Mouse (Mus musculus) lung, postnatal 0 days (tissue): ENCODE results near the gene Actbl2. TPM values are rescaled to one million over a fixed set of nuclear protein-coding genes. Genes with fewer than 3 reads are reported as not detected.

Experiments used
- ATAC-seq: fragments of 200-750 bp; cut with Nextera tagmentation; 2 replicates; pipeline ENCODE4 v1.8.0; 2017; ENCODE audit warnings: moderate library complexity
- DNase-seq: peaks from one replicate; pipeline ENCODE4 v3.0.0-alpha.2; 2016; ENCODE audit warnings: low spot score
- H3K27ac ChIP-seq: fragments of 300-500 bp; sonication (generic); 2 replicates; pipeline ENCODE4 v1.5.1; 2014; ENCODE audit warnings: antibody characterized with exemption, mild to moderate bottlenecking, low read length, mixed read lengths
- H3K27me3 ChIP-seq: fragments of 300-500 bp; sonication (generic); replicated peaks from 2 replicates; pipeline ENCODE4 v1.6.1; 2014; ENCODE audit warnings: low read length, mixed read lengths; ENCODE audit not compliant: insufficient read depth
- H3K36me3 ChIP-seq: fragments of 300-500 bp; sonication (generic); 2 replicates; pipeline ENCODE4 v1.6.1; 2014; ENCODE audit warnings: low read length, mixed read lengths; ENCODE audit not compliant: insufficient read depth
- H3K4me1 ChIP-seq: fragments of 300-500 bp; sonication (generic); 2 replicates; pipeline ENCODE4 v1.6.1; 2014; ENCODE audit warnings: antibody characterized with exemption, low read depth, low read length, mixed read lengths; ENCODE audit not compliant: insufficient read depth
- H3K4me2 ChIP-seq: fragments of 300-500 bp; sonication (generic); replicated peaks from 2 replicates; pipeline ENCODE4 v1.6.1; 2014; ENCODE audit warnings: low read depth, mild to moderate bottlenecking, low read length, moderate library complexity, mixed read lengths
- H3K4me3 ChIP-seq: fragments of 300-500 bp; sonication (generic); 2 replicates; pipeline ENCODE4 v1.5.1; 2014; ENCODE audit warnings: low read depth, low read length
- H3K9ac ChIP-seq: fragments of 300-500 bp; sonication (generic); replicated peaks from 2 replicates; pipeline ENCODE4 v1.6.1; 2014; ENCODE audit warnings: low read depth, mild to moderate bottlenecking
- H3K9me3 ChIP-seq: fragments of 300-500 bp; sonication (generic); 2 replicates; pipeline ENCODE4 v1.6.1; 2016; ENCODE audit warnings: low read length, mixed read lengths
- CTCF ChIP-seq: IDR thresholded peaks from 2 replicates; pipeline ENCODE4 v1.5.1; 2016; ENCODE audit warnings: antibody characterized with exemption, mild to moderate bottlenecking
- EP300 ChIP-seq: IDR thresholded peaks from 2 replicates; pipeline ENCODE4 v1.6.1; 2016; ENCODE audit warnings: antibody characterized with exemption, mild to moderate bottlenecking, control low read depth
- WGBS: fragments of 180-500 bp; shearing (Covaris S2); extraction: QIAGEN DNeasy Blood & Tissue Kit; methylation state at CpG from one replicate; pipeline ENCODE4 v1.1.7; 2014; 5-methylcytosine and 5-hydroxymethylcytosine counted together
- polyA plus RNA-seq: library from polyadenylated mRNA; unstranded; fragments of >200 nt; fragmentation: Nextera tagmentation; extraction: Ambion mirVana; gene quantifications from 2 replicates; pipeline ENCODE4 v1.2.1, GENCODE M21; 2015

Gene Actbl2
- polyA plus RNA-seq, 1 experiment from 2014 or later = not detected

DNA sequence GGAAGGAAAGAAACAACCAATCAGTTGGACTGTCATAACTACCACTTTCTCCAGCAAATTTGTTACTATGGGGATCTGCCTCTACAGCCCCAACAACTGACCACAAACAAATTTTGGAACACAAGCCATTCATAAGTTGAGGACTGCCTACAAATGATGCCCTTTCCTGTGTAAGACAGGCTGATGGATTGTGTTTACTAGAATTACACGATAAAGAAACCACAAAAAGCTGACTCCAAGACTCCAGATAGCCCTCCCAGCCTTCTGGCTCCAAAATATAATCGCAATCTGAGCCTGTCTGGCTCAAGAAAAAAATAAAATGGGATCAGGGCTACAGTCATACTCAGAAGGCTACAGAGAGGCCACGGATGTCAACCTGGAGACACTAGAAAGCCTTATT is 20.2 kb upstream of the Actbl2 start:
- peak; percentile 17 for DNase-seq
- WGBS = 41% methylated on average over 3 of the region's 3 CpGs
- ATAC-seq = no peak
- no peaks in the 10 kb centered on the region for H3K36me3 ChIP-seq
- no peaks in the 10 kb centered on the region for H3K27me3 ChIP-seq
- no peak overlapping the region for H3K4me3 ChIP-seq
- peaks cover 11% of the 10 kb centered on the region; the same call in 1 of the 2 replicates for H3K4me1 ChIP-seq
- TF ChIP-seq EP300 (peak; percentile 40; the same call in 1 of the 2 replicates), CTCF (no peak)
- H3K9ac ChIP-seq = no peak overlapping the region
- no peak overlapping the region for H3K4me2 ChIP-seq
- no peaks in the 10 kb centered on the region for H3K9me3 ChIP-seq
- no peak overlapping the region for H3K27ac ChIP-seq

DNA sequence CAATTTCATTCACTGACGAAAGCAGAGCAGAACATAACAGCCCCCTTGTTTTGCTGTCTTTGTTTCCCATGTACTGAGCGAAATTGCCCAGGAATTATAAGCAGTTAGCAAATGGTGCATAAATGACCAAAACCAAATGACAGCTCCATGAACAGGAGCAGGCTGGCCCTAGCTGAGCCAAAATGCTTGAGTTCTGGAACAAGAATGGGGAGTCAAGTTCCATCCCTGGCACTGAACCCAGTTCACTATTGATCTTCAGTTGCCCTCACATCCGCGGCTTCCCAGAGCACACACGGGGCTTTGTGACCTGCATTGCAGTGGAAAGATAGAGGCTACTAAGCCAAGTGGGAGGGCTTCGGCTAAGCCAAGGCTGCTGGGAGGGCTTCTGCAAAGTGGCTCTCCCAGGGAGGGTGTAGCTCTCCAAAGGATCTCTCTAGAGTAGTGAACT is 19.1 kb upstream of the Actbl2 start:
- Histone ChIP-seq H3K9ac (no peak overlapping the region), H3K4me3 (no peak overlapping the region), H3K4me1 (peaks cover 11% of the 10 kb centered on the region; the same call in 1 of the 2 replicates), H3K4me2 (no peak overlapping the region), H3K27ac (peak overlapping the region; percentile 60), H3K27me3 (no peaks in the 10 kb centered on the region), H3K36me3 (no peaks in the 10 kb centered on the region), H3K9me3 (no peaks in the 10 kb centered on the region)
- TF ChIP-seq EP300 (no peak), CTCF (no peak)
- DNase-seq (peak; percentile 59), ATAC-seq (peak; percentile 64)
- WGBS = 30% methylated on average over 6 of the region's 6 CpGs

DNA sequence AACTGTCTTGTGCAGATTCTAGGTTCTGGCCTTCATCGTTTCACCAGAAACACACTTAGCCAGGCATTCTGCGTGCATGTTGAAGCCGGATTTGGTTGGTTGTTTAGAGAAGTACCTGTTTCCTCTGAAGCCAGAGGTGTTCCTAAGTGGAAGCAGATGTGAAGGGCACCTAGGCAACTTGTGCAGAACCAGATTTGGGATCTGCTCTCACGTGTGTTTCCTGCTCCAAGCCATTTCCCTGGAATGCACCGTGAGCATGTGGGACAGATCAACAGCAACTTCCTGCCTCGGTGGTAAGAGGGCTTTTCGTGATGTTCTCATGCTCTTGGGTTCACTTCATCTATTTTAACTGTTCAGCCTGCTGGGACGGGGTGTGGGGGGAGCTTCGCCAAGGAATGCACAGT is 18.4 kb upstream of the Actbl2 start:
- TF ChIP-seq EP300 = no peak
- no peak for TF ChIP-seq CTCF
- 41% methylated on average over 9 of the region's 9 CpGs for WGBS
- Histone ChIP-seq H3K9ac (no peak overlapping the region), H3K9me3 (no peaks in the 10 kb centered on the region), H3K4me2 (no peak overlapping the region), H3K27ac (peak overlapping the region; percentile 60; the same call in 1 of the 2 replicates), H3K36me3 (no peaks in the 10 kb centered on the region), H3K27me3 (no peaks in the 10 kb centered on the region), H3K4me3 (no peak overlapping the region), H3K4me1 (peaks cover 11% of the 10 kb centered on the region; the same call in 1 of the 2 replicates)
- ATAC-seq = no peak
- peak; percentile 10 for DNase-seq

DNA sequence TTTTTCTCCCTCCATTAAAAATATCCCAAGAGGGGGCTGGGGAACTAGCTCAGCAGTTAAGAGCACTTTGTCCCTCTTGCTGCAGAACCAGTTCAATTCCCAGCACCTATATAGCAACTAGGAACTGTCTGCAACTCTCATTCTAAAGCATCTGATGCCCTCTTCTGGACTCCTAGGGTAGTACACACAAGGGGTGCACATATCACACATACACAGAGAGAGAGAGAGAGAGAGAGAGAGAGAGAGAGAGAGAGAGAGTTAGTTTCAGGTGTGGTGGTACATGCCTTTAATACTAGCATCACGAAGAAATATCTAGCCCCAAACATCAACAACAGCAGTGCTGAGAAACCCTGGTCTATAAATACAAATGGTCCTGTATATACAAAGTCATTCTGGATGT is 17.5 kb upstream of the Actbl2 start:
- H3K27me3 ChIP-seq = no peaks in the 10 kb centered on the region
- no peak overlapping the region for H3K27ac ChIP-seq
- ATAC-seq (no peak), DNase-seq (no peak)
- H3K36me3 ChIP-seq = no peaks in the 10 kb centered on the region
- WGBS = 68% methylated on average over 1 of the region's 1 CpGs
- peaks cover 11% of the 10 kb centered on the region; the same call in 1 of the 2 replicates for H3K4me1 ChIP-seq
- H3K9me3 ChIP-seq = no peaks in the 10 kb centered on the region
- H3K4me3 ChIP-seq = no peak overlapping the region
- no peak overlapping the region for H3K4me2 ChIP-seq
- H3K9ac ChIP-seq = no peak overlapping the region
- TF ChIP-seq EP300 (no peak), CTCF (peak; percentile 38)

DNA sequence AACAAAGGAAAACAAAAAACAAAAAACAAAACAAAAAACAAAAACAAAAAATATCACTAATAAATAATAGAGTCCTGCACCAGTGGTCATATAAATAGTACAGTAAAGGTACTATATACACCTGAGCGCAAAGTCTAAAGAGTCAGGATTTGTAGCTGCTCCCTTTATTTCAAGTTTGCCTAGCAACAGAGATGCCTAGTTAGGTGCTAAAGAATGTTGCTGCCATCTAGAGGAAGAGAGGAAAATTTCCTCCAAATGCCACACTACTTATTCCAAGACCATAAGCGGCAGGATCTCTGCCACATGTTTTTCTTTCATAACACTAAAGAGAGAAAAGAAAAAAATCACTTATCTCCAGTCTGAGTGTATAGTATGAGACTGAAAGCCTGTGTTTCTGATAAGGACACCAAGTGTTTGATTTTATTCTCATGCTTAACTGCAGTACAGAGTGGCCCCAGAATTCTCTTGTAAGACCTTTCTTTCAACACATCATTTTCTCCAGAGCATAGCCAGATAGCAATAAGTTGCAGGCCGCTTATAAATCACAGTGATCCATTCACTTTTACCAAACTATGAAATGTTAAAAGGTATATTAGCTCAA is 16.8 kb upstream of the Actbl2 start:
- peak; percentile 45 for TF ChIP-seq EP300
- peak; percentile 93 for TF ChIP-seq CTCF
- Histone ChIP-seq H3K9me3 (no peaks in the 10 kb centered on the region), H3K36me3 (no peaks in the 10 kb centered on the region), H3K9ac (no peak overlapping the region), H3K4me1 (peaks cover 11% of the 10 kb centered on the region; the same call in 1 of the 2 replicates), H3K27me3 (no peaks in the 10 kb centered on the region), H3K4me3 (no peak overlapping the region), H3K27ac (no peak overlapping the region), H3K4me2 (no peak overlapping the region)
- WGBS = 15% methylated on average over 3 of the region's 3 CpGs
- peak; percentile 48 for ATAC-seq
- DNase-seq = peak; percentile 94

DNA sequence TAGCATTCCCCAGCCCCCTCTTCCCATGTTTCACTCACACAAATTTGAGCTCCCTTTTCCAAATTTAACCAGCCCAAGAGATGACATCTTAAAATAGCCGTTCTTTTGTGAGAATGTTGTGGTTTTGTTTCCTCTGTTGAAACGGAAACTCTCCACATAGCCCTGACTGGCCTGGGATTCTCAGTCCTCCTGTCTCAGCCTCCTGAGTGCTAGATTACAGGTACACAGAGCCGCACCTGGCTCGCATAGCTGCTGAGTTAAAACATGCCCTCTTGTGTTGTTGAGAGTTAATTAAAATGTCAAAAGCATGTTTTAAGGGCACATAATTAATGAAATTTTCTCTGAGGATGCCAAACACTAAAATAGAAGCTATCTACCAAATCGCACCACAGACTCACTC is 3.7 kb upstream of the Actbl2 start:
- TF ChIP-seq EP300 = no peak
- TF ChIP-seq CTCF = no peak
- Histone ChIP-seq H3K4me3 (no peak overlapping the region), H3K27me3 (no peaks in the 10 kb centered on the region), H3K36me3 (no peaks in the 10 kb centered on the region), H3K4me2 (no peak overlapping the region), H3K9ac (no peak overlapping the region), H3K4me1 (no peaks in the 10 kb centered on the region), H3K27ac (no peak overlapping the region), H3K9me3 (no peaks in the 10 kb centered on the region)
- DNase-seq (no peak), ATAC-seq (no peak)
- 74% methylated on average over 5 of the region's 5 CpGs for WGBS
